Mouse (Mus musculus): Measurements from ENCODE around the gene Syp. TPM values are rescaled to one million over a fixed set of nuclear protein-coding genes. Genes with fewer than 3 reads are reported as not detected.

Gene Syp
- polyA plus RNA-seq, 1 experiment, result 180 TPM

- DNase-seq (ENCODE audit: low read depth), result peak; percentile 50
- TF ChIP-seq CTCF (IDR thresholded peaks at IDR 0.05; ENCODE audit: borderline replicate concordance, extremely low read depth, insufficient read depth, insufficient read length), result no peak
- TF ChIP-seq POLR2A (IDR thresholded peaks at IDR 0.05; ENCODE audit: borderline replicate concordance, extremely low read depth, insufficient read depth, insufficient read length, poor library complexity, severe bottlenecking), result no peak
Measured at GRCm38 (mm10) chrX:7639536-7640325, 1.5 kb downstream of the Syp start.

- TF ChIP-seq POLR2A (IDR thresholded peaks at IDR 0.05; ENCODE audit: borderline replicate concordance, extremely low read depth, insufficient read depth, insufficient read length, poor library complexity, severe bottlenecking) (no peak), CTCF (IDR thresholded peaks at IDR 0.05; ENCODE audit: borderline replicate concordance, extremely low read depth, insufficient read depth, insufficient read length) (no peak)
- DNase-seq (ENCODE audit: low read depth), result peak; percentile 39
Measured at GRCm38 (mm10) chrX:7640785-7641184, 2.5 kb downstream of the Syp start.

GRCm38 (mm10) chrX:7645349-7645748, 7.1 kb downstream of the Syp start:
- peak; percentile 58; the same call in 1 of the 2 replicates for TF ChIP-seq CTCF (IDR thresholded peaks at IDR 0.05; ENCODE audit: borderline replicate concordance, extremely low read depth, insufficient read depth, insufficient read length)
- no peak for TF ChIP-seq POLR2A (IDR thresholded peaks at IDR 0.05; ENCODE audit: borderline replicate concordance, extremely low read depth, insufficient read depth, insufficient read length, poor library complexity, severe bottlenecking)
- DNase-seq (ENCODE audit: low read depth), result peak; percentile 84

GRCm38 (mm10) chrX:7648671-7649304, 10.5 kb downstream of the Syp start:
- TF ChIP-seq CTCF (IDR thresholded peaks at IDR 0.05; ENCODE audit: borderline replicate concordance, extremely low read depth, insufficient read depth, insufficient read length) (no peak), POLR2A (IDR thresholded peaks at IDR 0.05; ENCODE audit: borderline replicate concordance, extremely low read depth, insufficient read depth, insufficient read length, poor library complexity, severe bottlenecking) (no peak)
- peak; percentile 97 for DNase-seq (ENCODE audit: low read depth)

- DNase-seq (ENCODE audit: low read depth), result peak; percentile 13
Measured at GRCm38 (mm10) chrX:7657221-7657639, 19.0 kb downstream of the Syp start, which contains the start of gene Prickle3. Gene Prickle3, plus strand, starts transcription at chrX:7657260.

GRCm38 (mm10) chrX:7658031-7658784, 19.9 kb downstream of the Syp start:
- no peak for TF ChIP-seq POLR2A (IDR thresholded peaks at IDR 0.05; ENCODE audit: borderline replicate concordance, extremely low read depth, insufficient read depth, insufficient read length, poor library complexity, severe bottlenecking)
- no peak for TF ChIP-seq CTCF (IDR thresholded peaks at IDR 0.05; ENCODE audit: borderline replicate concordance, extremely low read depth, insufficient read depth, insufficient read length)
- DNase-seq (ENCODE audit: low read depth), result peak; percentile 29

More at GRCm38 (mm10) chrX:7657221-7657639, 19.0 kb downstream of the Syp start, which contains the start of gene Prickle3:
- TF ChIP-seq CTCF (IDR thresholded peaks at IDR 0.05; ENCODE audit: borderline replicate concordance, extremely low read depth, insufficient read depth, insufficient read length) (no peak), POLR2A (IDR thresholded peaks at IDR 0.05; ENCODE audit: borderline replicate concordance, extremely low read depth, insufficient read depth, insufficient read length, poor library complexity, severe bottlenecking) (no peak)

GRCm38 (mm10) chrX:7658785-7659589, 20.7 kb downstream of the Syp start:
- no peak for DNase-seq (ENCODE audit: low read depth)
- TF ChIP-seq CTCF (IDR thresholded peaks at IDR 0.05; ENCODE audit: borderline replicate concordance, extremely low read depth, insufficient read depth, insufficient read length), result no peak

- TF ChIP-seq CTCF (IDR thresholded peaks at IDR 0.05; ENCODE audit: borderline replicate concordance, extremely low read depth, insufficient read depth, insufficient read length) (no peak), POLR2A (IDR thresholded peaks at IDR 0.05; ENCODE audit: borderline replicate concordance, extremely low read depth, insufficient read depth, insufficient read length, poor library complexity, severe bottlenecking) (no peak)
- DNase-seq (ENCODE audit: low read depth), result no peak
Measured at GRCm38 (mm10) chrX:7661086-7661485, 22.8 kb downstream of the Syp start.

GRCm38 (mm10) chrX:7662936-7663335, 24.7 kb downstream of the Syp start:
- no peak for DNase-seq (ENCODE audit: low read depth)
- TF ChIP-seq CTCF (IDR thresholded peaks at IDR 0.05; ENCODE audit: borderline replicate concordance, extremely low read depth, insufficient read depth, insufficient read length) (no peak), POLR2A (IDR thresholded peaks at IDR 0.05; ENCODE audit: borderline replicate concordance, extremely low read depth, insufficient read depth, insufficient read length, poor library complexity, severe bottlenecking) (no peak)

GRCm38 (mm10) chrX:7664791-7665190, 26.5 kb downstream of the Syp start:
- TF ChIP-seq POLR2A (IDR thresholded peaks at IDR 0.05; ENCODE audit: borderline replicate concordance, extremely low read depth, insufficient read depth, insufficient read length, poor library complexity, severe bottlenecking) (no peak), CTCF (IDR thresholded peaks at IDR 0.05; ENCODE audit: borderline replicate concordance, extremely low read depth, insufficient read depth, insufficient read length) (no peak)
- DNase-seq (ENCODE audit: low read depth), result no peak
